Mouse (Mus musculus) small intestine, adult 2 months (tissue): ENCODE results near the gene Gm28305.

Experiments
- CTCF ChIP-seq: fragments of 200-500 bp; IDR thresholded peaks from 2 replicates; pipeline ENCODE4 v1.5.1; 2012; ENCODE audit warnings: low read depth, mild to moderate bottlenecking, control low read depth, inconsistent platforms, low read length, moderate library complexity, mixed read lengths; ENCODE audit not compliant: insufficient replicate concordance, insufficient read length; ENCODE audit errors: extremely low read depth
- POLR2A ChIP-seq: fragments of 200-500 bp; IDR thresholded peaks from 2 replicates; pipeline ENCODE4 v1.6.1; 2012; ENCODE audit warnings: low read depth, mild to moderate bottlenecking, control low read depth, inconsistent platforms, low read length, moderate library complexity

DNA sequence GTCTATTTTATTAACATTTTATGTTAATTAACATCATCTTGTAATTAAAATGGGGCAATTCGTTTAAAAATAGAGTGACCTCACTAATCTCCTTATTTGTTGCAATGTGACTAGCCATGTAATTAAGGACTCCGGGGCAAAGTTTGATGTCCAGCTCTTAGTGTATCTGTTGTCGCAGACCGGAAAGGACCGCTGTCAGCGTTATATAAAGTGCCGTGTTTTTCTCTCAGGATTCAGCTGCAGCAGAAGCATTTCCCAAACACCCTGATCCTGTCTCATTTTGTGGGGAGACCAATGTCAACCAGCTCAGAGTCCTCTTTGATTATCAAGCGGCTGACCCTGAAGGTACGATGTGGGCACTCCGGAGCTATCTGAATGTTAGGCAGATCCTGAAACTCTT lies 19.4 kb upstream of the Gm28305 start:
- TF ChIP-seq CTCF: no peak
- TF ChIP-seq POLR2A: no peak
